Mouse (Mus musculus): ENCODE data around the gene Fam189a1. TPM values are rescaled to one million over a fixed set of nuclear protein-coding genes. Genes with fewer than 3 reads are reported as not detected.

Fam189a1 gene
- polyA plus RNA-seq, 1 experiment from 2014 or later = 8.7 TPM

DNA sequence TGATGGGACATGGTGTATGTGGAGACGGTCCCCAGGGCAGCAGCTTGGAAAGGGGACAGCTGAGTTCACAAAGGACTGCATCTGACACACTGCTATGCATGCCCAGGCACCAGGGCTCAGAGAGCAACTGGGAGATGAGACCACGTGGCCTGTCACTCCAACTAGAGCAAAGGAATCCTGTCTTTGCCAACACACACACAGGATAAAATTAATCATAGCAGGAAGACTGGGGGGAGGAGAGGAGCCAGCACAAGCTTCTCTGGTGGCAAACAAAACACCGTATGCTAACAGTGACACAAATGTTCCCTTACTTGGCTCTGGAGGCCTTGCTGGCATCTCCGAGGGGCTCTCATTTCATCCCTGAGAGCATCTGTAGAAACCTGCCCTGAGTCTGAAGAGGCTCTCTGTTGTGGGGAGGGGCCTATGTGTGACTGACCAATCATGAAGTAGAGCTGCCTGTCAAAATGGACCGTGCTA, 60.7 kb downstream of the Fam189a1 start:
- no peak overlapping the region for H3K27ac ChIP-seq
- 51% methylated on average over 5 of the region's 5 CpGs for WGBS
- no peak overlapping the region for H3K4me2 ChIP-seq
- H3K36me3 ChIP-seq = no peaks in the 10 kb centered on the region
- H3K9me3 ChIP-seq = no peaks in the 10 kb centered on the region
- H3K9ac ChIP-seq = no peak overlapping the region
- no peaks in the 10 kb centered on the region for H3K27me3 ChIP-seq
- peak; percentile 61; the same call in 1 of the 2 replicates for ATAC-seq (ENCODE audit: low FRiP score)
- H3K4me3 ChIP-seq = no peak overlapping the region
- H3K4me1 ChIP-seq (replicated peaks) = peaks cover 7% of the 10 kb centered on the region

DNA sequence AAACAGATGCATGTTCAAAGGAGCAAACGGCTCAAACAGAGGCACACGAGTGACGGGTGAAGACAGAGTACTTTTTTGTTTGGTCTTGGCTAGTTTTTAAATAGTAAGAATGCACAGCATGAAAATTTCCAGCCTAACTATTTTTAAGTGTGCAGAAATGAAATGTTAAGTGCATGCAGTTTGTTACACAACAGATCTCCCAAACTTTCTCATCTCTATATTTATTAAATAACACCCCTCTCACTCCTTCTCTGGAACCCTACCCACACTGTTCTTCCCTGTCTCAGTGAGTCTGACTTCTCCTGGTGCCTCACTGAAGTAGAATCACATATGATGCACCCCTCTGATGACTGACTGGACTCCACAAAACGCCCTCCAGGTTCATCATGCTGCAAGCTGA, 63.1 kb downstream of the Fam189a1 start:
- H3K9ac ChIP-seq = no peak overlapping the region
- H3K4me3 ChIP-seq = no peak overlapping the region
- ATAC-seq (ENCODE audit: low FRiP score) = no peak
- H3K36me3 ChIP-seq = no peaks in the 10 kb centered on the region
- H3K27ac ChIP-seq = no peak overlapping the region
- peaks cover 9% of the 10 kb centered on the region for H3K4me1 ChIP-seq (replicated peaks)
- H3K27me3 ChIP-seq = no peaks in the 10 kb centered on the region
- H3K9me3 ChIP-seq = no peaks in the 10 kb centered on the region
- no peak overlapping the region for H3K4me2 ChIP-seq
- WGBS = 86% methylated on average over 4 of the region's 4 CpGs

DNA sequence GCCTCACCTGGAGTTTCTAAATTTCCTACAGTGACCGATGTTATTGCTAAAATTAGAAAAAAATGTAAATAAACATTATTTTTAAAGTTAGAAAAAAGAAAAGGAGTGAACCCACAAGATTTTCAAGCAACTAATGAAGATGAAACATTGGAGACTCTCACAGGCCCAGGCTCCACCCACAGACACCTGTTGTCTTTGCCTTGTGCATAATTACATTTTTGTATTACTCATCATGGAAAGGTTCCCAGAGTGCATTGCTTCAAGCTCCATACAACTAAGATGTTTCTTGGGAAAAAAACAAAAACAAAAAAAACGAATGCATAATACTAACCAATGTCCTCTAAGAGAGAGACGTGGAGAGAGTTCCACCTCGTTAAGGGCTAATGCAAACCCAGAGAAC, 64.9 kb downstream of the Fam189a1 start:
- 87% methylated on average over 4 of the region's 4 CpGs for WGBS
- no peak for ATAC-seq (ENCODE audit: low FRiP score)
- H3K4me2 ChIP-seq = no peak overlapping the region

DNA sequence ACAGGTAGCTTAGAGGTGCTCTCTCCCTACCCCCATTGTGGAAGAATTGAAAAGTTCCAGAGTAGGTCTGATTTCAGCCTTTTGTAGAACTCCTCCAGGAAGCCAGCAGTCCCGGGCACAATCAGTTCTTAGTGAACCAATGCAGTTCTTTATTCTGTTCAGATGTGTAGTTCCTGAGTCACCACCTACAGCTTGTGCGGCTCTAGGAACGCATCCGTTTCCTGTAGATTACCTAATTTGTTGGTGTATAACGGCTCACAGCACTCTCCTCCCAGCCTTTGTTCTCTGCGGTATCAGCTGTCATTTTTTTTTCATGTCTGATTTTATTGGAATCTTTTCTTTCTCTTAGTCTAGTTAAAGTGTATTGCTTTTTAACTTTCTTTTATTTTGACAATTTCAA, 70.4 kb downstream of the Fam189a1 start:
- Histone ChIP-seq H3K36me3 (no peaks in the 10 kb centered on the region), H3K4me3 (no peak overlapping the region), H3K4me1 (replicated peaks) (peaks cover 10% of the 10 kb centered on the region), H3K27me3 (no peaks in the 10 kb centered on the region), H3K9me3 (no peaks in the 10 kb centered on the region), H3K27ac (no peak overlapping the region), H3K9ac (no peak overlapping the region), H3K4me2 (no peak overlapping the region)
- ATAC-seq (ENCODE audit: low FRiP score) = no peak
- WGBS = 77% methylated on average over 6 of the region's 6 CpGs

More for the DNA sequence above, 64.9 kb downstream of the Fam189a1 start:
- no peak overlapping the region for H3K9ac ChIP-seq
- no peak overlapping the region for H3K27ac ChIP-seq
- H3K36me3 ChIP-seq = no peaks in the 10 kb centered on the region
- H3K4me1 ChIP-seq (replicated peaks) = peaks cover 9% of the 10 kb centered on the region
- H3K9me3 ChIP-seq = no peaks in the 10 kb centered on the region
- H3K27me3 ChIP-seq = no peaks in the 10 kb centered on the region
- no peak overlapping the region for H3K4me3 ChIP-seq

DNA sequence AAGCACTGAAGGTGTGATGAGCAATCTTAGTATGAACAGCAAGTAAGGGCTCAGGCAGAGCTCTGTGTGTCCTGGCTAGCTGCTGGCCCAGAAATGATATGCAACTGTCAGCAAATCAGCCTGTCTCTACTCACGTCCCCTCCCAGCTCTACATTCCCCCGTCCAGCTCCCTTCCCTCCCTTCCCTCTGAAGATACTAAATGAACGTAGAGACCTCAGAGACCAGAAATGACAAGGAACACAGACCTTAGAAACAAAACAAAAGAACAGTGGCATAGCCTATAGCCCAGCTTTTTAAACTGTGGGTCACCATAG, 73.6 kb downstream of the Fam189a1 start:
- WGBS = 19% methylated on average over 3 of the region's 3 CpGs

DNA sequence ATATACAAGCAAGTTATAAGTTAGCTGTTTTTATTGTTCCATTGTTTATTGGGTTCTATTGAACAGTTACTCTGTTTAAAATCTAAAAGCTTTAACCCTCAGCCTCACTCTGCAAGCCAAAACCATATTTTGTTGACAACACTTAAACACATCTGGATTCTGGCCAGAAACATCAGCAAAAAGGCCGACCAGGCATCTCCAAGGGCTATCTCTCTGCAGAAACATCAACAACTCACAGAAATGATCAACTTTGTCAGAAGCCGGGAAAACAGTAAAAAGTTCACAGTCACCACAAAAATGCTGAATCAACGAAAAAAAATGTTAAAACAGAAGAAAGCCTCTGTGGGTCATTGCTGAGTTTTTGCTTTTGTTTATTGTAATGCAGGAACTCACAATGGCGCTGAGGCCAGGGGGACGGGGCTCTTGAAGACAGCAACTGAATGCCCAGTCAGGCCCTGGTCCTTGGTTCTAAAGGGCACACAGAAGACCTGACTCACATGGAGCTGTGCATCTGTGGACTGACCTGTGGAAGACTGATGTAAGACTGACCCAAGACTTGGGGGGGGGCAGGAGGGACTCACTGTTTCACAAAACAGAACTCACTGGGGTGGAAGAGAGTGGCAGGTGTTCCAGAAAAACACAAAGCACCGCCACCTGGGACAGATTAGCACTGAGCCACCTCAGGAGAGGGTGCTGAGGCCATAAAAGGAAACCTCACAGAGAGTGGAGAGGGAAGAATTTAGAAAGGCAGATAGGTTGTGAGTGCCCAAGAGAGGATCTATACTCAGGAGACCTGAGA, 74.2 kb downstream of the Fam189a1 start:
- no peak overlapping the region for H3K9ac ChIP-seq
- H3K36me3 ChIP-seq = no peaks in the 10 kb centered on the region
- no peaks in the 10 kb centered on the region for H3K9me3 ChIP-seq
- H3K4me1 ChIP-seq (replicated peaks) = peaks cover 7% of the 10 kb centered on the region
- WGBS = 36% methylated on average over 6 of the region's 6 CpGs
- H3K27me3 ChIP-seq = no peaks in the 10 kb centered on the region
- no peak for ATAC-seq (ENCODE audit: low FRiP score)
- no peak overlapping the region for H3K4me2 ChIP-seq
- H3K4me3 ChIP-seq = no peak overlapping the region
- 0 out of 2 replicates have a peak overlapping the region, but pooled peaks have one; percentile 30 for H3K27ac ChIP-seq

More for the DNA sequence above, 73.6 kb downstream of the Fam189a1 start:
- no peak overlapping the region for H3K9ac ChIP-seq
- no peaks in the 10 kb centered on the region for H3K27me3 ChIP-seq
- H3K4me2 ChIP-seq = no peak overlapping the region
- no peak overlapping the region for H3K27ac ChIP-seq
- H3K36me3 ChIP-seq = no peaks in the 10 kb centered on the region
- ATAC-seq (ENCODE audit: low FRiP score) = no peak
- H3K4me3 ChIP-seq = no peak overlapping the region
- H3K4me1 ChIP-seq (replicated peaks) = peaks cover 7% of the 10 kb centered on the region
- H3K9me3 ChIP-seq = no peaks in the 10 kb centered on the region

DNA sequence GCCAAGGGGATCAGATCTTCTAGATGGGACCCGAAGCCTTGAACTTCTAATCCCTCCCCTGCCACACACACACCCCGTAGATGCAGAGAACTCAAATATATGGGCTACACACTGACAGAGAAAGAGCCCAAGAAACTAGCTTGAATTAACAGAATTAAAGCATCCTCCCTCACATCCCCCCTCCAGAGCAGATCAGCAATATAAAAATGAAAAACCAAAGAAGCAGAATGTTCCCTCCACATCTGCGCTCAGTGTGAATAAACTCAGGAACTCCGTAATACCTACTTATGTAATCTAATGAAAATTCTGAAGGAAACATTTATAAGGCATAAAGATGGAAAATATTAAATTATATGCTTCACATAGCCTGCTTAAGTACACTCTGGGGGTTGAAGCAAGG, 80.2 kb downstream of the Fam189a1 start:
- H3K36me3 ChIP-seq = no peaks in the 10 kb centered on the region
- H3K9me3 ChIP-seq = no peaks in the 10 kb centered on the region
- no peak overlapping the region for H3K4me2 ChIP-seq
- 91% methylated on average over 4 of the region's 4 CpGs for WGBS
- no peak for ATAC-seq (ENCODE audit: low FRiP score)
- H3K9ac ChIP-seq = no peak overlapping the region
- H3K4me3 ChIP-seq = no peak overlapping the region
- no peak overlapping the region for H3K27ac ChIP-seq
- 0 out of 2 replicates have a peak, but pooled peaks cover 3% of the 10 kb centered on the region for H3K4me1 ChIP-seq (replicated peaks)
- no peaks in the 10 kb centered on the region for H3K27me3 ChIP-seq

DNA sequence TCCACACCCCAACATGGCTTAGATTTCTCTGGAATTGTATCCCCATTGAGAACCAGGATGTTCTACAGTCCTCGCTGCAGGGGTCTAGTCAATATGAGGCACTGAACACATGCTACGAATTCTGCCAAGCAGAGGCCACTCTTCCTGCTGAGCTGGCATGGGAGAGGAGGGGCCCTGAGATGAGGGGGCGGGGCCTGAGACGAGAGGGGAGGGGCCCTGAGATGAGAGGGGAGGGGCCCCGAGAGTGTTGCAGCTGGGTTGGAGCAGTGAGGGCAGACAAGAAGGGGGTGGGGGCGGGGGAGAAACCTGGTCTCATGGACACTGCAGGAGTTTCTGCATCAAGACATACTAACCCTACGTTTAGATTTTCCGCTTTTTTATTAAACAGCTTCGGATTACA, 82.2 kb downstream of the Fam189a1 start:
- H3K27me3 ChIP-seq = no peaks in the 10 kb centered on the region
- 0 out of 2 replicates have a peak, but pooled peaks cover 3% of the 10 kb centered on the region for H3K4me1 ChIP-seq (replicated peaks)
- no peak overlapping the region for H3K4me3 ChIP-seq
- no peak overlapping the region for H3K4me2 ChIP-seq
- no peaks in the 10 kb centered on the region for H3K9me3 ChIP-seq
- no peak overlapping the region for H3K9ac ChIP-seq
- no peak for ATAC-seq (ENCODE audit: low FRiP score)
- no peak overlapping the region for H3K27ac ChIP-seq
- no peaks in the 10 kb centered on the region for H3K36me3 ChIP-seq
- 44% methylated on average over 9 of the region's 9 CpGs for WGBS

DNA sequence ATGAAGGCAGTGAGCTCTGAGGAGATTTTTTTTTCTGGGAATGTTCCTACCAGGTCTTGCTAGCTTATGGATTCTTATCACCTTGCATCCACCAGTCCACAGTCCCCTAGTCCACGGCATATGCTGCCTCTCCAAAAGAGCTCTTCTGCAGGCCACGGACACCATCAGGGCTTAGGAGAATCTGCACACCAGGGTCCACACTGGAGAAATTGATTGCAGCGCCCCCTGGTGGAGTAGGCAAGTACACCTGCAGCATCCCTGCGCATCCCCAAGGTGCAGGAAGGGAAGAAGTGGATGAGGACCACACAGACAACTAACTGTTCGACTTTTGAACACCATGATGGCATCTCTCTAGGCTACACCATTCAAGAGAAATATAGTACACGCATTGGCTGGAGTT, 82.8 kb downstream of the Fam189a1 start:
- no peak for ATAC-seq (ENCODE audit: low FRiP score)
- Histone ChIP-seq H3K4me1 (replicated peaks) (0 out of 2 replicates have a peak, but pooled peaks cover 3% of the 10 kb centered on the region), H3K27me3 (no peaks in the 10 kb centered on the region), H3K4me3 (no peak overlapping the region), H3K36me3 (no peaks in the 10 kb centered on the region), H3K9me3 (no peaks in the 10 kb centered on the region), H3K4me2 (no peak overlapping the region), H3K27ac (no peak overlapping the region), H3K9ac (no peak overlapping the region)
- WGBS = 29% methylated on average over 6 of the region's 6 CpGs

DNA sequence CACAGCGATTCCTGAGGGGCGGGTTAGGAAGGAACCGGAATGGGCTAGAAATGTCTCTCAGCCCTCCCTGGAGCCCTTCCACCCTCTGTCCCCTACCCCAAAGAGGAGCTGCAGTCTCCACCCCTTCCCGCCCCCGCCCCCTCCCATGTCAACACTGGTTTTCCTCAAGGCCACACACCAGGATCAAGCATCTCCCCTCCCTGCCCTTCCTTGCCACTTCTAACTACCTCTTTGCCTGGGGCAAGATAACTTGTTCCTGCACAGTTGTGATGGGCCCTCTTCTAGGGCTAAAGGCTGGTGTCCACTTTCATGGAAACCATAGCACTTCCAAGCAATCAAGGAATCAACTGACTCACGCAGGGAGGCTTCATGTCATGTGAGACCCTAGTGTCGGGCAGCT, 90.2 kb downstream of the Fam189a1 start:
- no peak for ATAC-seq (ENCODE audit: low FRiP score)
- Histone ChIP-seq H3K4me3 (no peak overlapping the region), H3K4me2 (no peak overlapping the region), H3K9me3 (no peaks in the 10 kb centered on the region), H3K36me3 (no peaks in the 10 kb centered on the region), H3K9ac (no peak overlapping the region), H3K27ac (peak overlapping the region; percentile 6; the same call in 1 of the 2 replicates), H3K27me3 (no peaks in the 10 kb centered on the region), H3K4me1 (replicated peaks) (peaks cover 19% of the 10 kb centered on the region)
- 83% methylated on average over 7 of the region's 7 CpGs for WGBS

DNA sequence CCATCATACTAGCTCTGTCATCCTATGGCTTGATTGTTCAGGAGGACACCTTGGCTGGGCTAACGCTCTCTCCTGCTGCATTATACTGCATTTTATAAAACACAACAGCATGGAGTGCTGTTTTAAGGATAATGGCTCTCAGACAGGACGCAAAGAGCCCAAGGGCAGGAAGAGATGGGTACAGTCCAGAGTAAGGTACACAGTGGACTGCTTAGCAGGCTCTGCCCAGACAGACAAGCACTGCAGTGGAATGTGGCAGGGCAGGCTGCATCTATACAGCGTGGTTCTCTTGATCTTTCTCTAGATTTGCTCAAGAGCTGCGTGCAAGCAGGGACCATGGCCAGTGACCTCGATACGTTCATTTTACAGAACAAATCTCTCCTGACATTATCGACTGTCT, 90.9 kb downstream of the Fam189a1 start:
- H3K27ac ChIP-seq = no peak overlapping the region
- WGBS = 75% methylated on average over 7 of the region's 7 CpGs

DNA sequence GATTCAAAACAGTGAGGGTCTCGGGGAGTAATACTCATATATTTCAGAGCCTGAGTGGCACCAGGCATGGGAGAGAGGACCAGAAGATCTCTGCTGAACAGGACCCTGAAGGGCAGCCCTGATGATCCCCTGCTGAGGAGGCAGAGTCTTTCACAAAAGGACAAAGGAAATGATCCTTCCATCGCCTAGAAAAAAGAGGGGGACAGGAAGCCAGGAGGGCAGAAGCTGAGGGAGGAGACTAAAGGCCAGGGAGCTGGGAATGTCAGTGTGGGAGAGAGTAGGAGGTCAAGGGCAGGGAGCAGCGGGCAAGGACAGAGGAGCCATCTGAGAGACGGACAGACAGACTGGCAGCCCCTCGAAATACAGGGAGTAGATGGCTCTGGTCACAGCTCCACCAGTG, 91.7 kb downstream of the Fam189a1 start:
- no peak for ATAC-seq (ENCODE audit: low FRiP score)
- no peak overlapping the region for H3K4me2 ChIP-seq
- no peak overlapping the region for H3K9ac ChIP-seq
- H3K27ac ChIP-seq = 0 out of 2 replicates have a peak overlapping the region, but pooled peaks have one; percentile 35
- H3K4me3 ChIP-seq = no peak overlapping the region
- H3K9me3 ChIP-seq = no peaks in the 10 kb centered on the region
- no peaks in the 10 kb centered on the region for H3K36me3 ChIP-seq
- 18% methylated on average over 5 of the region's 5 CpGs for WGBS
- no peaks in the 10 kb centered on the region for H3K27me3 ChIP-seq
- H3K4me1 ChIP-seq (replicated peaks) = peaks cover 19% of the 10 kb centered on the region

More for the DNA sequence above, 90.9 kb downstream of the Fam189a1 start:
- ATAC-seq (ENCODE audit: low FRiP score) = peak; percentile 53; the same call in 1 of the 2 replicates
- H3K36me3 ChIP-seq = no peaks in the 10 kb centered on the region
- no peaks in the 10 kb centered on the region for H3K27me3 ChIP-seq
- no peak overlapping the region for H3K9ac ChIP-seq
- H3K4me2 ChIP-seq = no peak overlapping the region
- no peak overlapping the region for H3K4me3 ChIP-seq
- H3K4me1 ChIP-seq (replicated peaks) = peaks cover 19% of the 10 kb centered on the region
- no peaks in the 10 kb centered on the region for H3K9me3 ChIP-seq

DNA sequence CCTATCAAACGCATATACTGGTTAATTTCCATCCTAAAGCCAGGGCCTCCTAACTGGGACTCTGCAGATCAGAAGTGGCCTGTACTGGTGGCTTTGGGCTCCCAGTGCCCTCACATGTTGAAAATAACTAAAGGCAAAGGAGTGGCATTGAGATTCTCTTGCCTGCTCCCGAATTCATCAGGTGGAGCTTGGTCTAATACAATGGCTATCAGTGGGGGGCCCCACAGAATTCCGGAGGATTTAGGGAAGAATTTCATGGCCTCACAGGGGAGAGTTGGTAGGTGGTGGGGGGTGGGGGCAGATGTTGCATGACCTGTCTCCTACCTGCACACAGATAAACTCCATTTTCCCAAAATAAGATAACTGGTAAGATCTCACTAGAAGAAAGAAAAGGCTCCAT, 92.3 kb downstream of the Fam189a1 start:
- no peak overlapping the region for H3K4me2 ChIP-seq
- 14% methylated on average over 3 of the region's 3 CpGs for WGBS
- H3K27me3 ChIP-seq = no peaks in the 10 kb centered on the region
- no peak overlapping the region for H3K9ac ChIP-seq
- H3K27ac ChIP-seq = no peak overlapping the region
- no peak overlapping the region for H3K4me3 ChIP-seq
- peaks cover 22% of the 10 kb centered on the region for H3K4me1 ChIP-seq (replicated peaks)
- no peak for ATAC-seq (ENCODE audit: low FRiP score)
- H3K9me3 ChIP-seq = no peaks in the 10 kb centered on the region
- no peaks in the 10 kb centered on the region for H3K36me3 ChIP-seq

Measured in hindbrain, embryonic 13.5 days (tissue).